Mouse (Mus musculus) T-helper 17 cell (primary cell): ENCODE measurements around the gene Mageb5.
"Not testable (repeated sequence)": the region's sequence is repeated elsewhere in the genome, so short reads cannot be mapped to it uniquely, and the experiment has no call there.

Experiments
- in situ Hi-C, 2 experiments: fragments of 300-600 bp; cut with MboI, MseI; formaldehyde crosslinking; loops; 1 replicate in 1 of 2; 2 replicates in 1 of 2; pipeline ENCODE4 v1.15.1; 2025; ENCODE audit warnings: high pct_unique_total_duplicates in 2 of 2

The Mageb5 gene

DNA sequence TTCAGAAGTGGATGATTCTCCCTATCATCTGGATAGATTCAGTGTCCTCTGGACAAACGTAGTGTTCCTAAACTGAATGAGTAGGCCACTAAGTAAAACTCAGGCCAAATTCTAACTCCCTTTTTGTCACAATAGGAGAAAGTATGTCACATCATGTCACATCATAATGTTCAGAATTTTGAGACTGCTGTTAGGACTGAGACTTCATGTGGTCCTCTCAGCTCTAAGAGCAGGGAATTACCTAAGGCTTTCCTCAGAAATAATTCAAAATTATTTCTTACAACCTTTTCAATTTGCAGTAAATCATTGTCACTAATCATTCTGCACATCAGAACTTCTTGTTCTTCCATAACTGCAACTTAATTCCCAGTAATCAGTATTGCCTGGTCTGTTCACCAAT is at the start of gene Mageb5:
Gene Mageb5, minus strand, starts transcription at position 101 of the 400 bp plus-strand sequence.
- in situ Hi-C loops, result not testable (repeated sequence)

DNA sequence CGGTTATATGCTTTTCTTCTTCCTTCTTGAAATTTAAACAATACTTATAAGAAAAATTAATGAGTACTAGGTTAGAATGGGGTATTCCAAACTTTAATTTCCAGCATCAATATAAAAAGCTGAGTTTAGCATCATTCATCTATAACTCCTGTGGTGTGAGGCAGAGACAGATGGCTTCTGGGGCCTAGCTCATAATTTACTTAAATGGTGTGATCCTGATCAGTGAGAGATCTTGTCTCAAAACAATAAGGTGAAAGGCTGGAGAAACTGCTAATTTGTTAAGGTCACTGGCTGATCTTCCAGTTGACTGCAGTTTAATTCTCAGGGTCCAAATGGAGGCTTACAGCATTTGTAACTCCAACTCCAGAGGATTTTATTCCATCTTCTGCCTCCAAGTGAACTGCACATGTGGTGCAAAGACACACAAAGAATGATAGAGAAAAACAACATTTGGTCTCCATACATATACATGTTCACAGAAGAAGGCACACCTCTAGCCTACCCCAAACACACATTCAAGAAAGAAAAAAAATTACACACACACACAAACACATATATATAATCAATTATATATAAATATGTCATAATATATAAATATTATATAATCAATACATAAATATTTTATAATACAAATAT is 23.1 kb downstream of the Mageb5 start:
- in situ Hi-C loops, result not testable (repeated sequence)
